Mouse (Mus musculus) ES-E14 (cell line): ENCODE measurements at regions not wholly inside any gene's neighbourhood (a gene's known extent, or its start where the extent isn't known, plus 50 kb on each side); places are given as distances from the start of the nearest gene placed in this dataset.

Source experiments
- MAFK ChIP-seq: IDR thresholded peaks from 2 replicates; pipeline ENCODE4 v1.6.1; 2014; ENCODE audit warnings: mild to moderate bottlenecking, low read depth, low read length, inconsistent platforms; ENCODE audit not compliant: insufficient read depth
- ZC3H11A ChIP-seq: IDR thresholded peaks from 2 replicates; pipeline ENCODE4 v1.6.1; 2012; ENCODE audit warnings: low read depth, mild to moderate bottlenecking, inconsistent platforms, low read length, borderline replicate concordance
- ZNF384 ChIP-seq: IDR thresholded peaks from 2 replicates; pipeline ENCODE4 v1.6.1; 2012; ENCODE audit warnings: low read depth, low read length, inconsistent platforms

DNA sequence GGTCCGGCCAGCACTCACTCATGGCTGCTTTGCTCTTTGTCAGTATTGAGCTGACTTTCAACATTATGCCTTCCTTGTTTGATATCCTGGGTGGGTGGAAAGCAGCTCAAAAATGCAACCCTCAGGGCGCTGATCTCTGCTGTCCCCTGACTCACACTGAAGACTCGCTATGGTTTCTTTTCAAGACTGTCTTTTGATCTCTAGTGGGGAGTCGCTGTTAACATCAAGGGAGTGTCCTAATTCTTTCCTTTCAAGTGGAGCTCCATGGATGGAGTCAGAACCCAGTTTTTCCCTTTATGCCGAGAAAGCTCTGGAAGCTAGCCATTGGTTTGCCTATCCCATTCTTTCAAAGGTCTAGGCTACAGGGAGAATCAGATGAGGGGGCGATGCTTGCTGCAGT lies 54.5 kb upstream of the 1700020N01Rik start:
- no peak for TF ChIP-seq ZC3H11A
- TF ChIP-seq MAFK: no peak
- TF ChIP-seq ZNF384: no peak
